Mouse (Mus musculus) Patski (cell line): ENCODE measurements around the gene Irf7. TPM values are rescaled to one million over a fixed set of nuclear protein-coding genes. Genes with fewer than 3 reads are reported as not detected.

Source experiments
- ATAC-seq: fragments of 100-300 bp; one replicate; pipeline ENCODE4 v1.8.0; 2021
- CTCF ChIA-PET: fragments of 350-600 bp; sonication (Branson Sonifier 250); formaldehyde crosslinking; loops from one replicate; lab custom pipeline; 2022; ENCODE audit warnings: inconsistent platforms; lab: Charles Lee
- POLR2A ChIA-PET: fragments of 350-600 bp; sonication (Branson Sonifier 250); formaldehyde crosslinking; loops from one replicate; lab custom pipeline; 2022; ENCODE audit warnings: antibody characterized with exemption, inconsistent platforms; lab: Charles Lee
- DNase-seq: peaks from one replicate; pipeline ENCODE4 v3.0.0-alpha.2; 2011; ENCODE audit warnings: low read depth, low spot score
- H3K27me3 ChIP-seq: fragments of 371-371 bp; one replicate; pipeline ENCODE4 v1.5.1; 2021
- CTCF ChIP-seq: fragments of 100-300 bp; IDR thresholded peaks from one replicate; pipeline ENCODE4 v1.5.1; 2021
- in situ Hi-C: fragments of 300-500 bp; cut with MboI; formaldehyde crosslinking; loops from 3 replicates; pipeline ENCODE4 v1.11.1; 2018; ENCODE audit warnings: low pct_unique_long_range_greater_than_20kb, mixed read lengths
- polyA plus RNA-seq: library from polyadenylated mRNA; unstranded; gene quantifications from one replicate; pipeline ENCODE4 v1.2.3, GENCODE M21; 2021

The Irf7 gene
- polyA plus RNA-seq, 1 experiment from 2014 or later = 10.5 TPM

GRCm38 (mm10) chr7:141293852-141294471 is 27.7 kb upstream of the Irf7 start:
- TF ChIP-seq CTCF = no peak
- no peak for DNase-seq
- ChIA-PET POLR2A (no interaction called here), CTCF (no interaction called here)
- H3K27me3 ChIP-seq = no peaks in the 10 kb centered on the region
- ATAC-seq = no peak
- in situ Hi-C loops = no loop called here

- H3K27me3 ChIP-seq = no peaks in the 10 kb centered on the region
- no peak for DNase-seq
- POLR2A ChIA-PET = no interaction called here
These were observed 26.5 kb upstream of the Irf7 start for GRCm38 (mm10) chr7:141292583-141293388.

DNA sequence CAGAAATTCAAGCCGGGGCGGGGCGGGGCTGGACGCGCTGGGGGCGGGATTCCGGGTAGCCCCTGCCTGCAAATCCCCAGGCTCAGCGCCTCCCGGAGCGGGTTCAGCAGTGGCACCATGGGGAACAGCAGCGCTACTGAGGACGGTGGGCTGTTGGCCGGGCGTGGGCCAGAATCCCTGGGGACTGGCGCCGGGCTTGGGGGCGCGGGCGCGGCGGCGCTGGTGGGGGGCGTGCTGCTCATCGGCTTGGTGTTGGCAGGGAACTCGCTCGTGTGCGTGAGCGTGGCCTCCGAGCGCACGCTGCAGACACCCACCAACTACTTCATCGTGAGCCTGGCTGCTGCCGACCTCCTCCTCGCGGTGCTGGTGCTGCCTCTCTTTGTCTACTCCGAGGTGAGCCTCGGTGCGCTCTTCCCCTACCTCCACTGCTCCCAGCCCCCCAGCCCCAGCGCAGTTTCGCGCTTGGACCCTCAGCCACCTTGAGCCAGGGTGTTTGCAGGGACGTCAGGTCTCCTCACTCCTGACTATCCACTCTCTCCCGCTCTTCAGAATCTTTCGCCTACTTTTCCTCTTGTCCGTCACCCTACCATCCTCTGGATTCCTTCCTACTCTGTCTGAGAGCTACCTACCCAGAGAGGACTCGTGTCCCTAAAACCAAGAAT is 25.8 kb upstream of the Irf7 start, which contains the start of gene Drd4:
TSS of gene Drd4 (plus strand) at position 86 of the 662 bp plus-strand sequence.
- in situ Hi-C loops = no loop called here
- POLR2A ChIA-PET = interaction anchor here (0.5 kb wide), 1 partner anchor 1008 kb away, joined by 6 read pairs; no protein-coding TSS in a partner anchor
- no peaks in the 10 kb centered on the region for H3K27me3 ChIP-seq
- DNase-seq (no peak), ATAC-seq (no peak)
- CTCF ChIA-PET = no interaction called here
- TF ChIP-seq CTCF = no peak

More at GRCm38 (mm10) chr7:141292583-141293388, 26.5 kb upstream of the Irf7 start:
- ATAC-seq = no peak
- TF ChIP-seq CTCF = no peak
- in situ Hi-C loops = no loop called here
- CTCF ChIA-PET = no interaction called here

GRCm38 (mm10) chr7:141288042-141288441 is 21.8 kb upstream of the Irf7 start:
- in situ Hi-C loops = no loop called here
- no peaks in the 10 kb centered on the region for H3K27me3 ChIP-seq
- ATAC-seq (no peak), DNase-seq (no peak)
- POLR2A ChIA-PET = no interaction called here
- no peak for TF ChIP-seq CTCF
- CTCF ChIA-PET = no interaction called here

- in situ Hi-C loops = no loop called here
- DNase-seq (no peak), ATAC-seq (no peak)
- no peaks in the 10 kb centered on the region for H3K27me3 ChIP-seq
- POLR2A ChIA-PET = no interaction called here
- no peak for TF ChIP-seq CTCF
- CTCF ChIA-PET = no interaction called here
These were observed 16.5 kb upstream of the Irf7 start for GRCm38 (mm10) chr7:141282756-141283155.

GRCm38 (mm10) chr7:141281442-141281841 is 15.2 kb upstream of the Irf7 start:
- in situ Hi-C loops = no loop called here
- ATAC-seq (peak; percentile 68), DNase-seq (peak; percentile 77)
- CTCF ChIA-PET = no interaction called here
- TF ChIP-seq CTCF = no peak
- no peaks in the 10 kb centered on the region for H3K27me3 ChIP-seq
- POLR2A ChIA-PET = interaction anchor here (0.7 kb wide), 1 partner anchor 58 kb away, joined by 9 read pairs; no protein-coding TSS in a partner anchor

- ATAC-seq (no peak), DNase-seq (no peak)
- no peak for TF ChIP-seq CTCF
- no peaks in the 10 kb centered on the region for H3K27me3 ChIP-seq
- POLR2A ChIA-PET = no interaction called here
- CTCF ChIA-PET = interaction anchor here (1.0 to 1.7 kb wide), 3 partner anchors 12 to 23 kb away, joined by 3 to 4 read pairs (median 4); no protein-coding TSS in a partner anchor
- in situ Hi-C loops = no loop called here
These were observed 12.7 kb upstream of the Irf7 start, which contains the start of gene Sct for GRCm38 (mm10) chr7:141278766-141279590. TSS of gene Sct (minus strand) at chr7:141279133.

DNA sequence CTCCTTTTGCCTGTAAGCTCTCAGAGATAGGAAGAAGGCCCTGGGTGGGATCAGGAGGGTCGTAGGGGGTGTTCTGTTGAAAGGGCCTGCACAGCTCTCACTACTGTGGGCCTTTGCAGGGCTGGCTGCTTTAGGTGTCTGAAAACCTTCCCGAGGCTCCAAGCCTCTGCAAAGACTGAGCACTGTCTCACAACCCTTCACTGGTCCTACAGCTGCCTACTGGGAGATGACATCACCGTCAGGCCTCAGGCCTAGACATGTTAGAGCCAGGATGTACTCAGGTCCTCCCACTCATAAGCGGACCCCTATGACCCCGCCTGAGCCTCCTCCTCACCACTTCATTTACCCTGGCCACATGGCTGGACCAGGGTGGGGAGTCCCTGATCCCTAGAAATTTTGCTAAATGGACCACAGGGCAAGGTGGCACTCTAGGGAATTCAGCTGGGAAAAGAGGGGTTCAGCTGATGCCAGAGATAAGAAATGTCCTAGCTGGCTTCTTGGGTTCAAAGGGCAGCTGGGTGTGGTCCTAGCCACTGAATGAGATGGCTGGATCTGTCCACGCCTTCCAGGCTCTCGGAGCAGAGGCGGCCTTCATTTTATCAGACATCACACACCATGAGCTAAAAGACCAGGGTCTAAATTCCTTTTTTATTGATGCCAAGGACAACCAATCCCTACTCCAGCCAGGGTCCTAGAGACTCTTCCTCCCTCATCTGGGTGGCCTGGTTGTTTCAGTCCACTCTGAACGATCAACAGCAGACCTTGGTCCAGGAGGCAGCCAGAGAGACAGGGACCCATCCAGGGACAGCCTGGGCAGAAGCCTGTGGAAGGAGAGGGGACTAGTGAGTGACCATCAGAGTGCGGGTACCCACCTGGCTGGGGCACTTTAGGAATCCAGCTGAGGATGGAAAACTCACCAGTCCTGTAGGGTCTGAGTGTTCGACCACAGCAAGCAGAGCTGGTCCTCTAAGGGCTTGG is 11.7 kb upstream of the Irf7 start:
- POLR2A ChIA-PET = no interaction called here
- no peaks in the 10 kb centered on the region for H3K27me3 ChIP-seq
- no peak for TF ChIP-seq CTCF
- in situ Hi-C loops = no loop called here
- ATAC-seq (peak; percentile 19), DNase-seq (no peak)
- CTCF ChIA-PET = interaction anchor here (1.0 to 1.7 kb wide), 3 partner anchors 12 to 24 kb away, joined by 3 to 4 read pairs (median 3); no protein-coding TSS in a partner anchor

GRCm38 (mm10) chr7:141276546-141276945 is 10.3 kb upstream of the Irf7 start, which contains the start of gene Cdhr5:
TSS of gene Cdhr5 (minus strand) at chr7:141276786.
- in situ Hi-C loops = no loop called here
- CTCF ChIA-PET = interaction anchor here (1.2 kb wide), 1 partner anchor 25 kb away, joined by 4 read pairs; no protein-coding TSS in a partner anchor
- no peaks in the 10 kb centered on the region for H3K27me3 ChIP-seq
- ATAC-seq (no peak), DNase-seq (no peak)
- POLR2A ChIA-PET = no interaction called here
- TF ChIP-seq CTCF = no peak
